Mouse (Mus musculus): ENCODE measurements around the gene Agxt2.
A peak's percentile ranks its signal among the peaks of the same experiment; 100 is the strongest.

Agxt2 gene

DNA sequence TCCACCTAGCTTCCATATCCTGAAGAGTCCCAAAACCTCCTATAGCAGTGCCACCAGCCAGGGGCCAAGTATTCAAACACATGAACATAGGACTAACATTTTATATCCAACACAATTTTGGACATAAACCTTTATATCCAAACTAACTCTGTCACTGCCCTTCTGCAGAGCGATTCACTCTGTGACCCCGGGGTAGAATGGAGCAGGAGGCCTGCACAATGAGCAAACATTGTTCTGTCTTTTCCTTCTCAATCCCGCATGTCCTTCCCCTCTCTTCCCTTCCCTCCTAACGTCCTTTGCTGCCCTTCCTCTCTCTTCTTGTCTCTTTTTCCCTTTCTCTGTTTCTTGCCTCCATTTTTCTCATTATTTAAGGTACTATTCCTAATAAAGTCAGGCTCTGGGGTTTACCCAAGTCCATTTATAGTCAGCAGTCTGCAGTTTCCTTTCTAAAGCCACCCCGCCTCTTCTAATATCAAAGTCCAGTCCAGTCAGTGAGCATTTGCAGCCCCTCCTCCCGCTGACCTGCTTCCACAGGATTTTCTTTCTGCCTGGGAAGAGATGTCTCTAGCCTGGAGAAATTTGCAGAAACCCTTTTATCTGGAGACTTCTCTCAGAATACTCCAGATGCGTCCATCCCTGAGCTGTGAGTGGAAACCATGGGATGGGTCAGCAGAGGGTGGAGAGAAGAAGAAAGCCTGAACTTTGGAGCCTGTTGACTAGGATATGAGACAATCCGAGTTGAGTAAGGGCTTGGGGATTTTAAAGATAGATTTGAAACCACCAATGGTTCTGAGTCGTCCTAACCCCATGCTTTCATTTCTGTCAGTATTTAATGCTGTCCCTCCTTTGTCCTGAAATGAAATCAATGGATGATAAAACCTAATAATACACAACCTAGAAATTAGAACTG, at the start of gene Agxt2:
TSS of gene Agxt2 (plus strand) at position 494 of the 910 bp plus-strand sequence.
- no peak for DNase-seq (ENCODE audit: low spot score in 2 of 2)

- DNase-seq (ENCODE audit: low spot score in 2 of 2) = no peak
These were observed 46.5 kb upstream of the Agxt2 start for GRCm38 (mm10) chr15:10311826-10312225.

- peak; percentile 58 to 78 for DNase-seq (ENCODE audit: low spot score in 2 of 2)
These were observed 44.5 kb upstream of the Agxt2 start for GRCm38 (mm10) chr15:10313522-10314455.

- no peak for DNase-seq (ENCODE audit: low spot score in 2 of 2)
These were observed 33.3 kb upstream of the Agxt2 start, which contains the start of gene Gm21973 for GRCm38 (mm10) chr15:10325080-10325479. TSS of gene Gm21973 (plus strand) at chr15:10325380.

DNA sequence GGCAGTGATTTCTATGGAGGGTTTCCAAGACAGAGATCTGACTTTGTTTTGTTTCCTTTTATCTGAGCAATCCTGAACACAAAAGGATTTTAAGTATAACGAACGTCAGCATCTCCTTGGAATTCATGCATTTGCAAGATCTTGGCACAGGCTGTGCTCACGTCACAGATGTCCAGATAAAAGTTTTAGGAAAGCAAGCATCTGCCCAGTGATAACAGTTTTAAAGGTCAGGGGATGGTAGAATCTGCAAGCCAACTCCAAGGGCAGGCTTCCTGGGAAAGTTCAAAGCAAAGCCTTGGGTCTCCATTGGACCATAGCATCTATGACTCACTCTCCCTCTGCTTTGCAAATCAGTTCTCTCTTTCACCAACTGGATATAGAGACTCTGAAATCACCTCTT, 27.7 kb upstream of the Agxt2 start:
- no peak for DNase-seq (ENCODE audit: low spot score in 2 of 2)

DNA sequence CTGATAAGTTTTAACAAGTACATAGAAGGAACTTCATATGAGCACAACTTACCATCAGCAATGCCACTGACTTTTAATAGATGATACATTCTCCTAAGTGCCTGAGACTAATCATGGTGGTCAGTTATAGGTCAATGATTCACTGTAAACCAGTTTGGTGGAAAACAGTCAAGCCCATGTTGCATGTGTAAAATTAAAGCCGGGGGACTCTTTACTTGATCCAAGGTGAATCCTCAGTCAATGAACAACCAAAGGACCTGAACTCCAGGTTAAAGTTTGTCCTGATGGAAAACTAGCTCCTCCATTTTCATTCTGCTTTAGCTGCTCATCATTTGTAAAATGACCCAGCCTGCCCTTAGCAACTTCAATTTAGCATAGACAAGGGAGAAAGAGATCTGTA, 25.8 kb upstream of the Agxt2 start:
- DNase-seq (ENCODE audit: low spot score in 2 of 2) = no peak

GRCm38 (mm10) chr15:10338606-10339005, 19.7 kb upstream of the Agxt2 start:
- DNase-seq (ENCODE audit: low spot score in 2 of 2) = no peak

DNA sequence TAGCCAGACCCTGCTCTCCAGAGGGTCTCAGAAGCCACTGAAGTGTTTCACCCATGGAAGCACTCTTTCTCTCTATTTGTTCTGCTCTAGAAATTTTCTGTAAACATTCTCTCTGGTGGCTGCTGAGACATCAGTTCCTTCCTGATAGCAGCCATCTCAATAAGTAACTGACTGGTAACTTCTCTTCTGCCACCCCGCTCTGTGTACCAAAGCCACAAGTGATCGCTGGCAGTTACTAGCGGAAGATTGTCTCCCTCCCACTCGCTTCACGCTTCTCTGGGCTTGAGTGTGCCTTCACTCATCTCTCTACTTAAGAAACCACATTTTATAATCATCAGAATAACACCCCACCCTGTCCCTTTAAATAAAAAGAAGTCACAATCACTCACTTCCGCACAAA, 11.3 kb upstream of the Agxt2 start:
- no peak for DNase-seq (ENCODE audit: low spot score in 2 of 2)

DNA sequence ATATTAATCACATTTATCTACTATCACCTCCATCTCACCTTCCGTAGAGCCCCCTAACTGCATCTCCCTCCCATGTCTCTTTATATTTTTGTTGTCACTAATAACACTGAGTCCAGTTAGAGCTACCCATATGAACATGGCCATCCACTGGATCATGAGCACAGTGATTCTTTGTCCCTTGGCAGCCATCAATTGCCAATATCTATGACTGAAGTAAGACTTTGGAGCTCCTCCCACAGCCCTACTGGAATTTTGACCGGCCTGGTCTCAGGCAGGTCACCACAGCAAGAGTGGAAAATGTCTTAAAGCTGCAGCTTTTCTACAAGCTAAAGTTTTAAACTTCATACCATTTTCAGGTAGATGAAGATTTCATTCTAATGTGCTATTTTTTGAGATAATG, 8.0 kb downstream of the Agxt2 start:
- no peak for DNase-seq (ENCODE audit: low spot score in 2 of 2)

GRCm38 (mm10) chr15:10375404-10375803, 17.1 kb downstream of the Agxt2 start:
- DNase-seq (ENCODE audit: low spot score in 2 of 2) = no peak

DNA sequence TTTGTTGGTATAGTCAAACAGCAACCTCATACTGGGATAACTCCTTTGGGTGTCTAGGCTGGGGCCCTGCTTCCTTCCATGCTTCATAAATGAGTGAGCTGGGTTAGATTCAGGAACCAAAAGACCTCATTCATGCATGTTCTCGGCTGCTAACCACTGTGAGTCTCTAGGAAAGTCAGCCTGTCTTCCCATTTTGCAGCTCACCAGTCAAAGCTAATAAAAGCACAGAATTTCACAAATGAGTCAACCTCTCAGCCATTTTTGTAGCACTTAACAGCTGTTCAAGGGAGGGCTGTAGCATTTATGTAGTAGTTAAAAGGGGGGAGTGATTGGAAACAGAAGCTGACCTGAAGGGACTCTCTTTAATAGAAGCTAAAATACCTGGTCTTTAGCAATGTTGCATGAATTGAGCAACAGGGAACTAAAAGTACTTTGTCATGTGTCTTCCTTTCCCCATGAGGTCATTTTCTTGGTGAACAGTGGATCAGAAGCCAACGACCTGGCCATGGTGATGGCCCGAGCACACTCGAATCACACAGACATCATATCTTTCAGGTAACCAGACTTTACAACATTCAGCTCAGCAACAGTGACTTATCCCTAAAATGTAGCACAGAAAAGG, 20.1 kb downstream of the Agxt2 start:
- no peak for DNase-seq (ENCODE audit: low spot score in 2 of 2)

- no peak for DNase-seq (ENCODE audit: low spot score in 2 of 2)
These were observed 21.6 kb downstream of the Agxt2 start for GRCm38 (mm10) chr15:10379757-10380458.

DNA sequence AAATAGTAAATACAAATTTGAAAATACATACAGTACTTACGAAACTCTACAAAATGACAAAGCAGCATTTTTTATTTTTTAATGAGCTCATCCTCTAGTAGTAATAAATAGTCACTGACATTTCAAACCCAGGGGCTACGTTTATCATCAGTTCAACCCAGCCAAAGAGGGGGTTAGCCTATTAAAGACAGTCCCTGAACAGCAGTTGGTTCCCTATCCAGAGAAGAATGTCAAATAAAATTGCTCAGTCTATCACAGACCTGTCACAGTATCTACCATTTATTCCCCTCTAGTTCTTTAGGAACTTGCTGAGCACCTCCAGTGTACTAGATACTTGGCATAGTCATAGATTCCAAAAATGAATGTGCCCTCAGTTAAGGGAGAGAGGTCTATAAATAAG, 28.9 kb downstream of the Agxt2 start:
- no peak for DNase-seq (ENCODE audit: low spot score in 2 of 2)

- DNase-seq (ENCODE audit: low spot score in 2 of 2) = no peak
These were observed 41.5 kb downstream of the Agxt2 start for GRCm38 (mm10) chr15:10399795-10400194.

- DNase-seq (ENCODE audit: low spot score in 2 of 2) = no peak
These were observed 42.1 kb downstream of the Agxt2 start for GRCm38 (mm10) chr15:10400415-10400814.

DNA sequence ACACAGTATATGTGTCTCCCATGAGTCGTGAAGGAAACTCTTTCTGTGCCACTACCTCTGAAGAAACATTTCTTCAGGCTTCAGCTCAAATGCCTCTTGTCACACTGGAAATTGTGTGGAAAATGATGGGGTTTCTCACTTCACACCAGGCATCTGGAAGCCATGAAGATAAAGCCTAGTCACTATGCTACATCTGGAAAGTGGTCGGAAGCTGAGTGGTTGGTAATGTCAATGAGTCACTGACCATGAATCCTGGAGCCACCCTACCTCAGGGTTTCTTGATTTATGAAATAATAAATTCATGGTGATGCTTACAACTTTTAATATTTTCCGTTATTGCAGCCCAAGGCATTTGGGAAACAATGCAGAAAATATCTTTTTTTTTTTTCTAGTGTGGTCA, 51.5 kb downstream of the Agxt2 start:
- DNase-seq (ENCODE audit: low spot score in 2 of 2) = no peak

- DNase-seq (ENCODE audit: low spot score in 2 of 2) = peak in 1 of 2 experiments; percentile 28
These were observed 52.5 kb downstream of the Agxt2 start for GRCm38 (mm10) chr15:10410881-10411280.

GRCm38 (mm10) chr15:10413656-10414055, 55.3 kb downstream of the Agxt2 start:
- no peak for DNase-seq (ENCODE audit: low spot score in 2 of 2)

- DNase-seq (ENCODE audit: low spot score in 2 of 2) = no peak
These were observed 62.9 kb downstream of the Agxt2 start for GRCm38 (mm10) chr15:10421138-10421784.

GRCm38 (mm10) chr15:10421785-10422144, 63.4 kb downstream of the Agxt2 start:
- DNase-seq (ENCODE audit: low spot score in 2 of 2) = no peak

- no peak for DNase-seq (ENCODE audit: low spot score in 2 of 2)
These were observed 67.8 kb downstream of the Agxt2 start for GRCm38 (mm10) chr15:10426124-10426523.
